Mouse (Mus musculus) liver, adult 2 months (tissue): ENCODE data around the gene Nutf2.

Experiments used
- CTCF ChIP-seq: fragments of 200-500 bp; IDR thresholded peaks from 2 replicates; pipeline ENCODE4 v1.5.1; 2011; ENCODE audit warnings: low read depth, low read length, control low read depth
- POLR2A ChIP-seq: fragments of 200-500 bp; IDR thresholded peaks from 2 replicates; pipeline ENCODE4 v1.6.1; 2011; ENCODE audit warnings: low read length, control low read depth; ENCODE audit not compliant: insufficient read depth; ENCODE audit errors: extremely low read depth

- TF ChIP-seq CTCF (no peak), POLR2A (no peak)
These were observed 34.9 kb upstream of the Nutf2 start for GRCm38 (mm10) chr8:105825506-105825905.
